Comparison of ENCODE assay signal across 11 mouse cellular contexts in the genomic region with DNA sequence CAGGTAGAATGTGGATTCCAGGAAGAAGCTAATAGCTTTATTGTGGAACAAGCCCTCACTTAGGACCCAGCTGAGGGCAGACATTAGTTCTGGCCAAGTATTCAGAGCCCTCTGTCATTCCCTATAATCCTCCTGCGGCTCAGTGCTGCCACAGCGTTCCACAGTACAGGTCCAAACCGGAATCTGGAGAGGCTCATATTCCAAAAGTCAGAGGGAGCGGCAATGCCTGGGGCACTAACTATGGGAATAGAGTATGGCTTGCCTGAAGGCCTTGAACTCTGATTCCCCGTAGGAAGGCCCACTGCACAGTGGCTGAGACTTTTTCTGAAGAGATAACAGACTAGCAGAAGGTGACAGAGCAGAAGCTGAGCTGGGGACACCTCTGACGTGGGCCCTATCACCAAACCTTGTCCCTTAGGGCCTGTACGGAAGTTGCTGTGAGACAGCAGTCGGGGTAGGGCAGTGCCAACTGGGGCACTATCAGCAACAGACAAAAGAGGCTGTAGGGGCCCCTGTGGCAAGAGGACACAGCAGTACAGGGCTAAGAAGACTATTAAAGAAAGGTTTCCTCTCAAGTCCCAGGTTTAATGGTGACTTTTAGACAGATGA. TPM values are rescaled to one million over a fixed set of nuclear protein-coding genes. Genes with fewer than 3 reads are reported as not detected.
DNase-seq lines count a peak whose midpoint lies in the region; ATAC-seq and TF ChIP-seq lines count a peak whose summit lies in the region.
"Had no signal": no experiment of that assay in that cellular context is flagged by ENCODE, and none has a peak within 500 bp of the region (broad histone marks: within the 10 kb centered on the region; RNA-seq: fewer than 3 reads in every experiment).

No protein-coding gene starts in this region.

- peaks cover 9% of the 10 kb centered on the region; the same call in 1 of the 2 replicates for H3K4me1 ChIP-seq in forebrain, embryonic 10.5 days
- no peaks in the 10 kb centered on the region for H3K4me1 ChIP-seq in forebrain, embryonic 15.5 days
- no peaks in the 10 kb centered on the region for H3K4me1 ChIP-seq in lung, embryonic 16.5 days (replicated peaks; ENCODE audit: control insufficient read depth, insufficient read depth, low read length)
- H3K4me1 ChIP-seq in intestine, postnatal 0 days (replicated peaks; ENCODE audit: control insufficient read depth, insufficient read depth, low read length): peaks cover 14% of the 10 kb centered on the region; the same call in 1 of the 2 replicates
- peaks cover 7% of the 10 kb centered on the region for H3K4me1 ChIP-seq in stomach, embryonic 16.5 days (ENCODE audit: control insufficient read depth, insufficient read depth, low read length)
- H3K4me1 ChIP-seq: midbrain, embryonic 12.5 days had no signal

- peak; percentile 13; the same call in 1 of the 2 replicates for TF ChIP-seq CTCF in intestine, postnatal 0 days (IDR thresholded peaks at IDR 0.05; ENCODE audit: low read depth)

- H3K4me2 ChIP-seq in forebrain, embryonic 15.5 days (replicated peaks): no peak overlapping the region
- no peak overlapping the region for H3K4me2 ChIP-seq in lung, embryonic 16.5 days (ENCODE audit: low read depth, low read length)
- no peak overlapping the region; the same call in 1 of the 2 replicates for H3K4me2 ChIP-seq in intestine, postnatal 0 days (replicated peaks; ENCODE audit: low read depth)
- no peak overlapping the region for H3K4me2 ChIP-seq in stomach, embryonic 16.5 days (ENCODE audit: low read depth, low read length)
- H3K4me2 ChIP-seq: midbrain, embryonic 12.5 days had no signal

- WGBS in forebrain, embryonic 10.5 days: 90% methylated on average over 8 of the region's 8 CpGs
- WGBS in forebrain, embryonic 15.5 days: 90% methylated on average over 8 of the region's 8 CpGs
- 85% methylated on average over 8 of the region's 8 CpGs for WGBS in lung, embryonic 16.5 days
- WGBS in intestine, postnatal 0 days: 33% methylated on average over 8 of the region's 8 CpGs
- 65% methylated on average over 8 of the region's 8 CpGs for WGBS in stomach, embryonic 16.5 days

- no peak for ATAC-seq in forebrain, embryonic 15.5 days (replicated peaks)
- ATAC-seq in lung, embryonic 16.5 days (ENCODE audit: low read depth): peak; percentile 36
- ATAC-seq in intestine, postnatal 0 days: peak; percentile 91
- peak; percentile 61 for ATAC-seq in stomach, embryonic 16.5 days (ENCODE audit: insufficient read depth, low FRiP score)

- H3K27ac ChIP-seq in forebrain, embryonic 10.5 days: 0 out of 2 replicates have a peak overlapping the region, but pooled peaks have one; percentile 4
- no peak overlapping the region for H3K27ac ChIP-seq in forebrain, embryonic 15.5 days (replicated peaks)
- H3K27ac ChIP-seq in lung, embryonic 16.5 days (ENCODE audit: low read length): no peak overlapping the region
- peak overlapping the region; percentile 74 for H3K27ac ChIP-seq in intestine, postnatal 0 days (ENCODE audit: low read depth, low read length)
- H3K27ac ChIP-seq in stomach, embryonic 16.5 days (ENCODE audit: low read length): peak overlapping the region; percentile 80
- H3K27ac ChIP-seq: left cerebral cortex, adult 2 months; midbrain, embryonic 12.5 days had no signal

- H3K9me3 ChIP-seq in forebrain, embryonic 10.5 days: no peaks in the 10 kb centered on the region
- H3K9me3 ChIP-seq in forebrain, embryonic 15.5 days: no peaks in the 10 kb centered on the region
- H3K9me3 ChIP-seq in lung, embryonic 16.5 days (ENCODE audit: control insufficient read depth, low read length): no peaks in the 10 kb centered on the region
- H3K9me3 ChIP-seq in intestine, postnatal 0 days (ENCODE audit: control insufficient read depth): no peaks in the 10 kb centered on the region
- no peaks in the 10 kb centered on the region for H3K9me3 ChIP-seq in stomach, embryonic 16.5 days (replicated peaks; ENCODE audit: control insufficient read depth, low read length)
- H3K9me3 ChIP-seq: midbrain, embryonic 12.5 days had no signal

- no peak overlapping the region for H3K4me3 ChIP-seq in forebrain, embryonic 10.5 days
- no peak overlapping the region for H3K4me3 ChIP-seq in forebrain, embryonic 15.5 days
- no peak overlapping the region for H3K4me3 ChIP-seq in lung, embryonic 16.5 days (ENCODE audit: low read length)
- no peak overlapping the region for H3K4me3 ChIP-seq in intestine, postnatal 0 days (ENCODE audit: low read depth, low read length)
- H3K4me3 ChIP-seq in stomach, embryonic 16.5 days (replicated peaks; ENCODE audit: low read length): no peak overlapping the region
- H3K4me3 ChIP-seq: left cerebral cortex, adult 2 months; midbrain, embryonic 12.5 days had no signal

- no peak overlapping the region for H3K9ac ChIP-seq in forebrain, embryonic 15.5 days (replicated peaks)
- no peak overlapping the region for H3K9ac ChIP-seq in lung, embryonic 16.5 days (ENCODE audit: low read length)
- no peak overlapping the region for H3K9ac ChIP-seq in intestine, postnatal 0 days (ENCODE audit: low read depth, low read length)
- 0 out of 2 replicates have a peak overlapping the region, but pooled peaks have one; percentile 0 for H3K9ac ChIP-seq in stomach, embryonic 16.5 days (ENCODE audit: low read length)
- H3K9ac ChIP-seq: midbrain, embryonic 12.5 days had no signal

- no peaks in the 10 kb centered on the region for H3K36me3 ChIP-seq in forebrain, embryonic 10.5 days (replicated peaks)
- H3K36me3 ChIP-seq in forebrain, embryonic 15.5 days: no peaks in the 10 kb centered on the region
- no peaks in the 10 kb centered on the region for H3K36me3 ChIP-seq in lung, embryonic 16.5 days (ENCODE audit: control insufficient read depth, insufficient read depth, low read length)
- H3K36me3 ChIP-seq in intestine, postnatal 0 days (ENCODE audit: control insufficient read depth, insufficient read depth): no peaks in the 10 kb centered on the region
- no peaks in the 10 kb centered on the region for H3K36me3 ChIP-seq in stomach, embryonic 16.5 days (ENCODE audit: control insufficient read depth, insufficient read depth, low read length)
- H3K36me3 ChIP-seq: midbrain, embryonic 12.5 days had no signal

- DNase-seq in forebrain, embryonic 10.5 days (ENCODE audit: extremely low spot score, low spot score): no peak
- no peak for DNase-seq in lung, postnatal 14 days
- DNase-seq in urinary bladder, postnatal 10 days (ENCODE audit: low spot score): no peak
- DNase-seq in T-cell, adult 2 months (ENCODE audit: low spot score): no peak
- DNase-seq: cerebellum, adult 8-10 months had no signal

- no peaks in the 10 kb centered on the region for H3K27me3 ChIP-seq in forebrain, embryonic 10.5 days (ENCODE audit: poor library complexity, severe bottlenecking)
- H3K27me3 ChIP-seq in forebrain, embryonic 15.5 days: no peaks in the 10 kb centered on the region
- no peaks in the 10 kb centered on the region for H3K27me3 ChIP-seq in lung, embryonic 16.5 days (ENCODE audit: control insufficient read depth, insufficient read depth, low read depth, low read length)
- no peaks in the 10 kb centered on the region for H3K27me3 ChIP-seq in intestine, postnatal 0 days (replicated peaks; ENCODE audit: control insufficient read depth, insufficient read depth, low read length)
- H3K27me3 ChIP-seq in stomach, embryonic 16.5 days (ENCODE audit: control insufficient read depth, insufficient read depth, low read length): no peaks in the 10 kb centered on the region
- H3K27me3 ChIP-seq: midbrain, embryonic 12.5 days had no signal

RNA-seq across cellular contexts. Expression of a gene that starts 18.8 kb away (rescaled TPM):
- 156 TPM in 2 replicates for polyA plus RNA-seq in forebrain, embryonic 10.5 days (2016; fragmentation: Nextera tagmentation; extraction: Ambion mirVana)
- polyA plus RNA-seq in forebrain, embryonic 15.5 days (2015; fragmentation: Nextera tagmentation; extraction: Ambion mirVana): 130 and 136 TPM in 2 replicates
- polyA plus RNA-seq in lung, embryonic 16.5 days (2015; fragmentation: Nextera tagmentation; extraction: Ambion mirVana): 148 and 169 TPM in 2 replicates
- 333 and 357 TPM in 2 replicates for polyA plus RNA-seq in intestine, postnatal 0 days (2015; fragmentation: Nextera tagmentation; extraction: Ambion mirVana)
- 157 and 160 TPM in 2 replicates for polyA plus RNA-seq in stomach, embryonic 16.5 days (2015; fragmentation: Nextera tagmentation; extraction: Ambion mirVana)

Comparison
In these comparisons a context has a peak if more than half of its experiments do, and no peak if none do; other contexts are left out.
1. H3K27ac ChIP-seq: peak in forebrain, embryonic 10.5 days (single experiment), intestine, postnatal 0 days (single experiment) and stomach, embryonic 16.5 days (single experiment); none in forebrain, embryonic 15.5 days (single experiment) and lung, embryonic 16.5 days (single experiment).